Mouse (Mus musculus): ENCODE measurements around the gene Pcif1. TPM values are rescaled to one million over a fixed set of nuclear protein-coding genes. Genes with fewer than 3 reads are reported as not detected.
A peak's percentile ranks its signal among the peaks of the same experiment; 100 is the strongest.

Gene Pcif1
- polyA plus RNA-seq, 1 experiment from 2014 or later = 67.5 TPM

GRCm38 (mm10) chr2:164938146-164939091, 59.3 kb downstream of the Pcif1 start:
- Histone ChIP-seq H3K27ac (no peak overlapping the region), H3K9me3 (no peaks in the 10 kb centered on the region), H3K4me2 (peak overlapping the region; percentile 71), H3K9ac (no peak overlapping the region), H3K36me3 (no peaks in the 10 kb centered on the region), H3K4me1 (peaks cover 26% of the 10 kb centered on the region), H3K27me3 (peaks cover 59% of the 10 kb centered on the region), H3K4me3 (peak overlapping the region; percentile 33)
- no peak for ATAC-seq (ENCODE audit: insufficient number of reproducible peaks, low FRiP score, low TSS enrichment, low read depth)
- 3% methylated on average over 39 of the region's 39 CpGs for WGBS

- peaks cover 26% of the 10 kb centered on the region for H3K4me1 ChIP-seq
- 2% methylated on average over 11 of the region's 11 CpGs for WGBS
- peak overlapping the region; percentile 33 for H3K4me3 ChIP-seq
- no peak overlapping the region for H3K9ac ChIP-seq
- no peak for ATAC-seq (ENCODE audit: insufficient number of reproducible peaks, low FRiP score, low TSS enrichment, low read depth)
- no peaks in the 10 kb centered on the region for H3K36me3 ChIP-seq
- H3K27me3 ChIP-seq = peaks cover 58% of the 10 kb centered on the region
- H3K9me3 ChIP-seq = no peaks in the 10 kb centered on the region
- H3K4me2 ChIP-seq = peak overlapping the region; percentile 71
- H3K27ac ChIP-seq = no peak overlapping the region
These were observed 60.0 kb downstream of the Pcif1 start for GRCm38 (mm10) chr2:164939106-164939505.

- Histone ChIP-seq H3K27me3 (peaks cover 47% of the 10 kb centered on the region), H3K9me3 (no peaks in the 10 kb centered on the region), H3K27ac (no peak within 1 kb of the TSS), H3K9ac (no peak within 1 kb of the TSS), H3K36me3 (no peaks in the 10 kb centered on the region), H3K4me3 (no peak within 1 kb of the TSS), H3K4me2 (no peak within 1 kb of the TSS), H3K4me1 (peaks cover 26% of the 10 kb centered on the region)
- 20% methylated on average over 10 of the region's 10 CpGs for WGBS
- ATAC-seq (ENCODE audit: insufficient number of reproducible peaks, low FRiP score, low TSS enrichment, low read depth) = no peak
These were observed 61.2 kb downstream of the Pcif1 start, which contains the start of gene Mmp9 for GRCm38 (mm10) chr2:164940140-164940830. TSS of gene Mmp9 (plus strand) at chr2:164940780.

- 17% methylated on average over 5 of the region's 5 CpGs for WGBS
- ATAC-seq (ENCODE audit: insufficient number of reproducible peaks, low FRiP score, low TSS enrichment, low read depth) = no peak
- peaks cover 49% of the 10 kb centered on the region for H3K27me3 ChIP-seq
- H3K9ac ChIP-seq = no peak overlapping the region
- no peaks in the 10 kb centered on the region for H3K9me3 ChIP-seq
- no peaks in the 10 kb centered on the region for H3K36me3 ChIP-seq
- H3K27ac ChIP-seq = no peak overlapping the region
- no peak overlapping the region for H3K4me3 ChIP-seq
- H3K4me2 ChIP-seq = no peak overlapping the region
- peaks cover 26% of the 10 kb centered on the region for H3K4me1 ChIP-seq
These were observed 63.7 kb downstream of the Pcif1 start for GRCm38 (mm10) chr2:164942692-164943290.

Other genes starting within 250 kb of the Pcif1 start
- gene Wfdc16, start 240.5 kb upstream of the Pcif1 start, polyA plus RNA-seq (2015; fragmentation: Nextera tagmentation; extraction: Ambion mirVana) = not detected in 2 replicates
- not detected in 2 replicates for gene Wfdc10, start 223.3 kb upstream of the Pcif1 start, polyA plus RNA-seq (2015; fragmentation: Nextera tagmentation; extraction: Ambion mirVana)
- not detected in 2 replicates for gene Wfdc9, start 222.7 kb upstream of the Pcif1 start, polyA plus RNA-seq (2015; fragmentation: Nextera tagmentation; extraction: Ambion mirVana)
- not detected in 2 replicates for gene Wfdc11, start 205.2 kb upstream of the Pcif1 start, polyA plus RNA-seq (2015; fragmentation: Nextera tagmentation; extraction: Ambion mirVana)
- 0.18 TPM in 1 of 2 replicates, not detected in the other for gene Wfdc13, start 194.2 kb upstream of the Pcif1 start, polyA plus RNA-seq (2015; fragmentation: Nextera tagmentation; extraction: Ambion mirVana)
- not detected in 2 replicates for gene Spint4, start 180.8 kb upstream of the Pcif1 start, polyA plus RNA-seq (2015; fragmentation: Nextera tagmentation; extraction: Ambion mirVana)
- not detected in 2 replicates for gene Spint5, start 164.0 kb upstream of the Pcif1 start, polyA plus RNA-seq (2015; fragmentation: Nextera tagmentation; extraction: Ambion mirVana)
- 0.41 and 0.50 TPM in 2 replicates for gene Wfdc3, start 133.4 kb upstream of the Pcif1 start, polyA plus RNA-seq (2015; fragmentation: Nextera tagmentation; extraction: Ambion mirVana)
- gene Dnttip1, start 133.3 kb upstream of the Pcif1 start, polyA plus RNA-seq (2015; fragmentation: Nextera tagmentation; extraction: Ambion mirVana) = 61.0 and 63.9 TPM in 2 replicates
- 293 and 311 TPM in 2 replicates for gene Ube2c, start 109.4 kb upstream of the Pcif1 start, polyA plus RNA-seq (2015; fragmentation: Nextera tagmentation; extraction: Ambion mirVana)
- 350 and 1,119 TPM in 2 replicates for gene Tnnc2, start 99.3 kb upstream of the Pcif1 start, polyA plus RNA-seq (2015; fragmentation: Nextera tagmentation; extraction: Ambion mirVana)
- 33.8 and 40.5 TPM in 2 replicates for gene Snx21, start 93.5 kb upstream of the Pcif1 start, polyA plus RNA-seq (2015; fragmentation: Nextera tagmentation; extraction: Ambion mirVana)
- gene Acot8, start 74.4 kb upstream of the Pcif1 start, polyA plus RNA-seq (2015; fragmentation: Nextera tagmentation; extraction: Ambion mirVana) = 16.8 and 20.7 TPM in 2 replicates
- gene Zswim3, start 74.2 kb upstream of the Pcif1 start, polyA plus RNA-seq (2015; fragmentation: Nextera tagmentation; extraction: Ambion mirVana) = 7.5 and 7.9 TPM in 2 replicates
- gene Zswim1, start 56.6 kb upstream of the Pcif1 start, polyA plus RNA-seq (2015; fragmentation: Nextera tagmentation; extraction: Ambion mirVana) = 19.4 and 20.1 TPM in 2 replicates
- not detected in 2 replicates for gene Spata25, start 50.8 kb upstream of the Pcif1 start, polyA plus RNA-seq (2015; fragmentation: Nextera tagmentation; extraction: Ambion mirVana)
- 178 and 187 TPM in 2 replicates for gene Ctsa, start 46.4 kb upstream of the Pcif1 start, polyA plus RNA-seq (2015; fragmentation: Nextera tagmentation; extraction: Ambion mirVana)
- 5.8 and 9.3 TPM in 2 replicates for gene Neurl2, start 45.8 kb upstream of the Pcif1 start, polyA plus RNA-seq (2015; fragmentation: Nextera tagmentation; extraction: Ambion mirVana)
- 57.1 and 61.8 TPM in 2 replicates for gene Pltp, start 21.6 kb upstream of the Pcif1 start, polyA plus RNA-seq (2015; fragmentation: Nextera tagmentation; extraction: Ambion mirVana)
- 13.2 and 13.9 TPM in 2 replicates for gene Zfp335, start 32.5 kb downstream of the Pcif1 start, polyA plus RNA-seq (2015; fragmentation: Nextera tagmentation; extraction: Ambion mirVana)
- 22.2 and 52.4 TPM in 2 replicates for gene Mmp9, start 61.5 kb downstream of the Pcif1 start, polyA plus RNA-seq (2015; fragmentation: Nextera tagmentation; extraction: Ambion mirVana)
- 0.51 and 0.97 TPM in 2 replicates for gene Slc12a5, start 81.5 kb downstream of the Pcif1 start, polyA plus RNA-seq (2015; fragmentation: Nextera tagmentation; extraction: Ambion mirVana)
- gene Ncoa5, start 155.6 kb downstream of the Pcif1 start, polyA plus RNA-seq (2015; fragmentation: Nextera tagmentation; extraction: Ambion mirVana) = 51.9 and 62.9 TPM in 2 replicates
- 7.0 and 7.5 TPM in 2 replicates for gene Cd40, start 176.3 kb downstream of the Pcif1 start, polyA plus RNA-seq (2015; fragmentation: Nextera tagmentation; extraction: Ambion mirVana)
- not detected in 2 replicates for gene 1700025C18Rik, start 211.4 kb downstream of the Pcif1 start, polyA plus RNA-seq (2015; fragmentation: Nextera tagmentation; extraction: Ambion mirVana)

All from limb, embryonic 15.5 days (tissue).